Mouse (Mus musculus) thymus, adult 2 months (tissue): Measurements from ENCODE around the gene Mfge8.

ENCODE experiments used
- CTCF ChIP-seq: fragments of 200-500 bp; IDR thresholded peaks from 2 replicates; pipeline ENCODE4 v1.5.1; 2012; ENCODE audit warnings: mild to moderate bottlenecking, control low read depth, low read length, moderate library complexity, borderline replicate concordance; ENCODE audit not compliant: control insufficient read depth, poor library complexity, insufficient read depth; ENCODE audit errors: extremely low read depth
- POLR2A ChIP-seq: fragments of 200-500 bp; IDR thresholded peaks from 2 replicates; pipeline ENCODE4 v1.6.1; 2012; ENCODE audit warnings: mild to moderate bottlenecking, low read length, control low read depth, moderate library complexity; ENCODE audit not compliant: control insufficient read depth, poor library complexity, insufficient read depth; ENCODE audit errors: extremely low read depth

DNA sequence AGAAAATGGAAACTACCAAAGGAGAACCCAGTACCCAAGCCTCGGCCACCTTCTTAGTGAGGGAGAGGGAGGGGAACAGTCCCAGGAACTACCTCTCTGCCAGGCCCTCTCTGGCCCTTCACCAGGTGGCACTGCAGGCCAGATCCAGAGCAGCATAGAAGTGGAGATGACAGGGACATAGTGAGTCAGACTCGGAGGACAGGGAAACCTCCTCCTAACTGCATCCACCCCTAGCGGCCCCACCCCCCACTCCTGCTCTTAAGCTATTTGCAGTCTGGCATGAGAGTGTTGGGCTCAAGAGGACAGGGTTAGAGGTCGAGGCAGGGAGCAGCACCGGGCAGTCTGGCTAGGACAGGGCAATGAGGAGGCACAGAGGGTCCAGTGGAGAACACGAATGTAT is 15.5 kb downstream of the Mfge8 start:
- TF ChIP-seq CTCF, result no peak
- no peak for TF ChIP-seq POLR2A
